8 mouse cellular contexts compared by ENCODE assay signal in genomic region chr4:133037798-133038197, GRCm38 (mm10). TPM values are rescaled to one million over a fixed set of nuclear protein-coding genes. Genes with fewer than 3 reads are reported as not detected.
DNase-seq lines count a peak whose midpoint lies in the region; ATAC-seq and TF ChIP-seq lines count a peak whose summit lies in the region.

No protein-coding gene starts in this region.

- H3K4me1 ChIP-seq in kidney, embryonic 16.5 days (ENCODE audit: insufficient read depth, low read length), result peaks cover 74% of the 10 kb centered on the region
- H3K4me1 ChIP-seq in embryonic facial prominence, embryonic 15.5 days, result peaks cover 79% of the 10 kb centered on the region
- 0 out of 2 replicates have a peak, but pooled peaks cover 4% of the 10 kb centered on the region for H3K4me1 ChIP-seq in intestine, postnatal 0 days (replicated peaks; ENCODE audit: control insufficient read depth, insufficient read depth, low read length)
- peaks cover 62% of the 10 kb centered on the region for H3K4me1 ChIP-seq in neural tube, embryonic 12.5 days

- peak overlapping the region; percentile 84; the same call in 1 of the 2 replicates for H3K9ac ChIP-seq in kidney, embryonic 16.5 days (replicated peaks; ENCODE audit: low read length)
- no peak overlapping the region for H3K9ac ChIP-seq in embryonic facial prominence, embryonic 15.5 days
- H3K9ac ChIP-seq in intestine, postnatal 0 days (ENCODE audit: low read depth, low read length), result no peak overlapping the region
- H3K9ac ChIP-seq in neural tube, embryonic 12.5 days, result no peak overlapping the region

- peak overlapping the region; percentile 65 for H3K4me3 ChIP-seq in kidney, embryonic 16.5 days (ENCODE audit: low read length)
- H3K4me3 ChIP-seq in embryonic facial prominence, embryonic 15.5 days (replicated peaks), result peak overlapping the region; percentile 63
- H3K4me3 ChIP-seq in intestine, postnatal 0 days (ENCODE audit: low read depth, low read length), result no peak overlapping the region; the same call in 1 of the 2 replicates
- no peak overlapping the region for H3K4me3 ChIP-seq in neural tube, embryonic 12.5 days

- 20% methylated on average over 6 of the region's 6 CpGs for WGBS in kidney, embryonic 16.5 days
- WGBS in embryonic facial prominence, embryonic 15.5 days, result 30% methylated on average over 6 of the region's 6 CpGs
- 49% methylated on average over 6 of the region's 6 CpGs for WGBS in intestine, postnatal 0 days
- 25% methylated on average over 6 of the region's 6 CpGs for WGBS in neural tube, embryonic 12.5 days

- no peak for DNase-seq in kidney, postnatal 14 days
- no peak for DNase-seq in thymus, postnatal 25 days
- no peak for DNase-seq in frontal cortex, adult 2 months (ENCODE audit: extremely low spot score in 1 of 2, low spot score in 1 of 2)

- TF ChIP-seq CTCF in intestine, postnatal 0 days (IDR thresholded peaks at IDR 0.05; ENCODE audit: low read depth), result no peak

- H3K36me3 ChIP-seq in kidney, embryonic 16.5 days (ENCODE audit: insufficient read depth, low read length), result no peaks in the 10 kb centered on the region
- H3K36me3 ChIP-seq in embryonic facial prominence, embryonic 15.5 days, result no peaks in the 10 kb centered on the region
- peaks cover 8% of the 10 kb centered on the region; the same call in 1 of the 2 replicates for H3K36me3 ChIP-seq in intestine, postnatal 0 days (ENCODE audit: control insufficient read depth, insufficient read depth)
- no peaks in the 10 kb centered on the region for H3K36me3 ChIP-seq in neural tube, embryonic 12.5 days

- H3K4me2 ChIP-seq in kidney, embryonic 16.5 days (replicated peaks; ENCODE audit: low read depth, low read length), result peak overlapping the region; percentile 100
- H3K4me2 ChIP-seq in embryonic facial prominence, embryonic 15.5 days (replicated peaks), result peak overlapping the region; percentile 96
- peak overlapping the region; percentile 99; the same call in 1 of the 2 replicates for H3K4me2 ChIP-seq in intestine, postnatal 0 days (replicated peaks; ENCODE audit: low read depth)
- H3K4me2 ChIP-seq in neural tube, embryonic 12.5 days (replicated peaks), result peak overlapping the region; percentile 100

- H3K27ac ChIP-seq in kidney, embryonic 16.5 days (ENCODE audit: low read length), result peak overlapping the region; percentile 94; the same call in 1 of the 2 replicates
- no peak overlapping the region for H3K27ac ChIP-seq in embryonic facial prominence, embryonic 15.5 days (replicated peaks)
- no peak overlapping the region for H3K27ac ChIP-seq in intestine, postnatal 0 days (ENCODE audit: low read depth, low read length)
- H3K27ac ChIP-seq in neural tube, embryonic 12.5 days, result no peak overlapping the region

- ATAC-seq in kidney, embryonic 16.5 days (ENCODE audit: low FRiP score, low TSS enrichment), result no peak
- ATAC-seq in embryonic facial prominence, embryonic 15.5 days (ENCODE audit: insufficient number of reproducible peaks, low FRiP score, low TSS enrichment, low read depth), result no peak
- no peak for ATAC-seq in intestine, postnatal 0 days
- ATAC-seq in neural tube, embryonic 12.5 days (ENCODE audit: low FRiP score, low read depth), result no peak
- no peak for ATAC-seq in inflammation-experienced regulatory T-cells, adult 6 months

- H3K9me3 ChIP-seq in kidney, embryonic 16.5 days (ENCODE audit: low read length), result no peaks in the 10 kb centered on the region
- H3K9me3 ChIP-seq in embryonic facial prominence, embryonic 15.5 days (replicated peaks), result no peaks in the 10 kb centered on the region
- no peaks in the 10 kb centered on the region for H3K9me3 ChIP-seq in intestine, postnatal 0 days (ENCODE audit: control insufficient read depth)
- no peaks in the 10 kb centered on the region for H3K9me3 ChIP-seq in neural tube, embryonic 12.5 days

- no peaks in the 10 kb centered on the region for H3K27me3 ChIP-seq in kidney, embryonic 16.5 days (ENCODE audit: insufficient read depth, low read length)
- H3K27me3 ChIP-seq in embryonic facial prominence, embryonic 15.5 days, result no peaks in the 10 kb centered on the region
- no peaks in the 10 kb centered on the region for H3K27me3 ChIP-seq in intestine, postnatal 0 days (replicated peaks; ENCODE audit: control insufficient read depth, insufficient read depth, low read length)
- peaks cover 47% of the 10 kb centered on the region for H3K27me3 ChIP-seq in neural tube, embryonic 12.5 days (replicated peaks)

RNA-seq across cellular contexts. Expression of gene Ahdc1, which starts 26.7 kb away (rescaled TPM):
- polyA plus RNA-seq in kidney, embryonic 16.5 days (2015; fragmentation: Nextera tagmentation; extraction: Ambion mirVana), result 9.8 and 11.7 TPM in 2 replicates
- polyA plus RNA-seq in embryonic facial prominence, embryonic 15.5 days (2015; fragmentation: Nextera tagmentation; extraction: Ambion mirVana), result 13.2 and 13.9 TPM in 2 replicates
- 2.4 and 3.1 TPM in 2 replicates for polyA plus RNA-seq in intestine, postnatal 0 days (2015; fragmentation: Nextera tagmentation; extraction: Ambion mirVana)
- 10.5 TPM in 2 replicates for polyA plus RNA-seq in neural tube, embryonic 12.5 days (2016; fragmentation: Nextera tagmentation; extraction: Ambion mirVana)
- 1 to 10 TPM; 1.6 to 2.4 (median 2.4) TPM for polyA plus RNA-seq in inflammation-experienced regulatory T-cells, adult 6 months (2017; shearing (Covaris generic))
- polyA plus RNA-seq in frontal cortex, adult 2 months (2012; rRNA removed), result 28.5 and 28.6 TPM in 2 replicates

Comparison
In these comparisons a context has a peak if more than half of its experiments do, and no peak if none do; other contexts are left out.
1. H3K4me3 ChIP-seq: peak in kidney, embryonic 16.5 days (single experiment) and embryonic facial prominence, embryonic 15.5 days (single experiment); none in intestine, postnatal 0 days (single experiment) and neural tube, embryonic 12.5 days (single experiment).
2. Peak in every context shown above with its lines, with median percentiles within 50 percentile points of each other: H3K4me2 ChIP-seq.